Mouse (Mus musculus) neural tube, embryonic 10.5 days (tissue): Measurements from ENCODE around the gene Asf1b.

ENCODE experiments used
- DNase-seq: peaks from one replicate; pipeline ENCODE4 v3.0.0-alpha.2; 2017; ENCODE audit warnings: low spot score; ENCODE audit errors: extremely low spot score

The Asf1b gene

GRCm38 (mm10) chr8:83955106-83955957 is at the start of gene Asf1b, which contains the start of gene Gm10644:
Gene Asf1b (plus strand): TSS chr8:83955507.
Gene Gm10644 (minus strand): TSS chr8:83955205.
- peak; percentile 97 for DNase-seq

DNA sequence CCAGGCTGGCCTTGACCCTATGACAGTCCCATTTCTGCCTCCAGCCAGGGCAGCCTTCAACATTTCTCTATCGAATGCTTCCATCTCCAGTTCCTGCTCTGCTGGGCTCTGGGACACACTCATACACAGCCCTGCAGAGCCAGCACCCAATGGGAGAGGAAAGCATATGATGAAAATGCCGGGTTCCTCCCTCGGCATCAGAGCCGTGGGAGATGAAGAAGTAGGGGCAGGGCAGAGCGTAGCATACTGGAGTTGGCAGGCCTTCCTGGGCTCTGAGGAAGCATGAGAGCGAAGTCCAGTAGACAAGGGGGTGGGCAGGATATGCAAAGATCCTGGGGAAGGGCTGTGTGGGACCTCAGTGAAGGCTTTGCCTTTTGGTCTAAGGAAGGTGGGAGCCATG is 46.7 kb upstream of the Asf1b start:
- DNase-seq, result no peak

GRCm38 (mm10) chr8:83909311-83909710 is 46.0 kb upstream of the Asf1b start:
- no peak for DNase-seq

- DNase-seq, result no peak
Observed at GRCm38 (mm10) chr8:83911809-83912731, 43.2 kb upstream of the Asf1b start.

DNA sequence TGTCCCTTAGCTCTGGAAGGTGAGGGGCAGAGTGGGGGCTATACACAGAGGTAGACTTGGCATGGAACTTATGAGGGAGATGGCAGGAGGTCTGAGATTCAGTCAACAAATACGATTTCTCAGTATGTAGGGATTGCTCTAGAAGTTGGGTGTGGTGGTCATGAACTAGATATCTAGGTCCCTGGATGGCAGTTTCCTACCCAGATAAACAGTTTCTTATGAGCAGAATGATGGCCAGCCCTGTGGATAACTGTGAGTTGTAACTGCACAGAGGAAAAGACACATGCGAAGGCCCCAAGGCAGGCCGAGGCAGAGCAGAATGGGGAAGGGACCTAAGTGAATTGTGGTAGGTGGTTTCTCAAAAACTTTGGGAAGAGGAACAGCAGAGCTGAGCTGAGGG is 41.1 kb upstream of the Asf1b start:
- no peak for DNase-seq

GRCm38 (mm10) chr8:83914860-83915259 is 40.4 kb upstream of the Asf1b start:
- DNase-seq, result no peak

DNA sequence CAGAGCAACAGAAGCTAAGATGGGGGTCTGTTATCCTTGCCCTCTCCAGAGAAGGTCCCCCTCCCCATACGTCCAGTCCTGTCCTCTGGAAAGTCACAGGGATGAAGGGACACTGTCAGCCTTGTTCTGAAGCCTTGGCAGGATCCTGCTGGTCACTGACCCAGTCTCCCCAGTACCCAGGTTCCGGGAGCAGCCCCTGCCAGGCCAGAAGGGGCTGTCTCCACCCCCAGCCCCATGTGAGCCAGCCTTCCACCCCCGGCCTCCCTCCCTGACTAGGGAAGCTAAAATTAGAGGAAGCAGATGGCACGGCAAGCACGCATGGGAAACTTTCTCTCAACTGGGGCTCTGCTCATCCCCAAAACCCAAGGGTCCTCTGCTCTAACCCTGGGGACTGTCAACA is 39.3 kb upstream of the Asf1b start:
- DNase-seq, result no peak

GRCm38 (mm10) chr8:83917566-83917965 is 37.7 kb upstream of the Asf1b start:
- DNase-seq, result no peak

DNA sequence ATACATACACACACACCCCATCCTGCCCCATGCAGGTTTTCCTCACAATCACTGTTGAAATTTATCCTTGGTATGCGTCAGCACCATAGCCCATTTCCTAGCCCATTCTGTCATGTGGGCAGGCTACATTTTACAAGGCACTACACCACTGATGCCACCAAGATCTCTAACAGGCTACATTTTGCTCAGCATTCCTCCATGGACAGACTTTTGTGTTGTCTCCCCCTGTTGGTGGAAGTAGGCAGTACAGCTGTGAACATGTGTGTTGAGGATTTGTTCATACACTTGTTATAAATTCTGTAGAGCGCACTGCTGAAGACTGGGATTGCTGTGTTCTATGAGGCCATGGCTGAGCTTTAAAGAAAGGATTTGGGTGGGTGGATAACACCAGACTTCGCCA is 33.7 kb upstream of the Asf1b start:
- DNase-seq, result peak; percentile 85

DNA sequence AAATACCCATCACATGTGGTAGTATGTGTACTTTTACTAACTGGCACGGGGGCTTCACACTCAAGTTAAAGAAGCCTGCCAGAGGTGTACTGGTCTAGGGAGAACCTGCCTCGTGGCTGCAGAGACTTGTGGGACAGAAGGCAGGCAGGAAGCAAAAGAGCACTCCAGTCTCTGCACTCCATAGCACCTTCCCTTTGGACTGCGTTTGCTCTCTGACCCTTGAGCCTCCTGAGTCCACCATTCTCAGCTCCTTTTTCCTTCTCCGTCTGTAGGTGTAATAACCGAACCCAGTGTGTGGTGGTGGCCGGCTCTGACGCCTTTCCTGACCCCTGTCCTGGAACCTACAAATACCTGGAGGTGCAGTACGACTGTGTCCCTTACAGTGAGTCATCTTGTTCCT is 32.6 kb upstream of the Asf1b start:
- no peak for DNase-seq

- DNase-seq, result no peak
Observed at GRCm38 (mm10) chr8:83924585-83924984, 30.7 kb upstream of the Asf1b start.

DNA sequence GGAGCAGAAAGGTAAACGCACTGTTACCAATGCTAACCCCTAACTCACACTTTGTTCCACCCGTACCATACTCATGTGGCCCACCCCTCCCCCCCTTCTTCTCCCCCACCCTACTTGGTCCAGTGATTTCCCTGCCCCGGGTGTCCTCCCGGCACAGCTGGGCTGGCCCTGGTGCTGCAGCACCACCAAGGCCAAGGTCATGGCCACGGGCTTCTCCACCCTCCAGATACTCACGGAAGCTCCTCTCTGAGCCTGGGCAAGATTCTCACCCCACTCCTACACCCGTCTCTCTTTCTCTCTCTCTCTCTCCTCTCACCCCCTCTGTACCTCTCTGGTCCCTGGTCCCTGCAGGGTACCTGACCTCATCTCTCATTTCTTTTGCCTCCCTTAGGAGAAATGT is 29.0 kb upstream of the Asf1b start:
- no peak for DNase-seq

GRCm38 (mm10) chr8:83934222-83934621 is 21.1 kb upstream of the Asf1b start:
- no peak for DNase-seq

DNA sequence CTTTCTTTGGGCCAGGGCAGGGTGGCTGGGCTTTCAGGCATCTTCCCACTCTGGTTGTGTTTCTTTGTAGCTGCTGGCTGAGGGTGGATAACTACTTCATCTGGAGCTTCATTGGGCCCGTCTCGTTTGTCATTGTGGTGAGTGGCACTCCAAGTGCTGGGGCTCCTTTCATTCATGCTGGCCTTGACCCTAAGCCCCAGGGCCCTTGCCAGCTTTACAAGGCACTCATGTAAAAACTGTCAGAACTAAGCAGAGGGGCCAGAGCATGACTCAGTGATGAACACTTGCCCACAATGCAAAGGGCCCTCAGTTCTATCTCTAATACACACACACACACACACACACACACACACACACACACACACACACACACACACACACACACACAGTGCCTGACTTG is 20.3 kb upstream of the Asf1b start:
- DNase-seq, result no peak

DNA sequence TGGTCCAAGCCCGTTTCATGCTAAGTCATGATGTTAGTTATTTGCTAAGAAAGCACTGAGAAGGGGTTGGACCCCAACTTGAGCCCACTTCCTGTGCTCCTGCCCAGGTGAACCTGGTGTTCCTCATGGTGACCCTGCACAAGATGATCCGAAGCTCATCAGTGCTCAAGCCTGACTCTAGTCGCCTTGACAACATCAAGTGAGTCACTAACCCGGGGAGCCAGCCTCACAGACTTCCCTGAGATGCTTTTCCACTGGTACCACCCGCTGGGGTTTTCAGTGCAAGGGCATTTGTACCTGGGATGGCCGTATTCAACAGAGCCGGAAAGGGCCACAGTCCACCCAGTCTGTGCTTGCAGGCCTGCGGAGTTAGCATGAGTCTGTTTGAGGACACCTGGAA is 19.9 kb upstream of the Asf1b start:
- DNase-seq, result no peak

DNA sequence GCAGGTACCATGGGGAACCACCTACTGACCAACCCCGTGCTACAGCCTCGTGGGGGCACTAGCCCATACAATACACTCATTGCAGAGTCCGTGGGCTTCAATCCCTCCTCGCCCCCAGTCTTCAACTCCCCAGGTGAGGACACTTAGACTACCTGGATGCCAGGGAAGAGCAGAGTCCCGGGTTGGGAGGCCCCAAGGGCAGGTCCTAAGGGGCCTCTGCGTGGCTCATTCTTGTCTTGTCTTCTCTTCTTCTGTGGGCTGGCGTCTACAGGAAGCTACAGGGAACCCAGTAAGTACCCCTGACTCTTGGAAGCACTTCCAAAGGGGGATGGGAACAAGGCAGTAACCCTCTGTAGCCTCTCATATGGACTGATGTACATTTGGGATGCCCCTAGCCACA is 17.7 kb upstream of the Asf1b start:
- no peak for DNase-seq

DNA sequence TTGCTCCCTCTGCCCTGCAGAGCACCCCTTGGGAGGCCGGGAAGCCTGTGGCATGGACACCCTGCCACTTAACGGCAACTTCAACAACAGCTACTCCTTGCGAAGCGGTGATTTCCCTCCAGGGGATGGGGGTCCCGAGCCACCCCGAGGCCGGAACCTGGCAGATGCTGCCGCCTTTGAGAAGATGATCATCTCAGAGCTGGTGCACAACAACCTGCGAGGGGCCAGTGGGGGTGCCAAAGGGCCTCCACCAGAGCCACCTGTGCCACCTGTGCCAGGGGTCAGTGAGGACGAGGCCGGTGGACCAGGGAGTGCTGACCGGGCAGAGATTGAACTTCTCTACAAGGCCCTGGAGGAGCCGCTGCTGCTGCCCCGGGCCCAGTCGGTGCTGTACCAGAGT is 17.0 kb upstream of the Asf1b start:
- DNase-seq, result no peak

DNA sequence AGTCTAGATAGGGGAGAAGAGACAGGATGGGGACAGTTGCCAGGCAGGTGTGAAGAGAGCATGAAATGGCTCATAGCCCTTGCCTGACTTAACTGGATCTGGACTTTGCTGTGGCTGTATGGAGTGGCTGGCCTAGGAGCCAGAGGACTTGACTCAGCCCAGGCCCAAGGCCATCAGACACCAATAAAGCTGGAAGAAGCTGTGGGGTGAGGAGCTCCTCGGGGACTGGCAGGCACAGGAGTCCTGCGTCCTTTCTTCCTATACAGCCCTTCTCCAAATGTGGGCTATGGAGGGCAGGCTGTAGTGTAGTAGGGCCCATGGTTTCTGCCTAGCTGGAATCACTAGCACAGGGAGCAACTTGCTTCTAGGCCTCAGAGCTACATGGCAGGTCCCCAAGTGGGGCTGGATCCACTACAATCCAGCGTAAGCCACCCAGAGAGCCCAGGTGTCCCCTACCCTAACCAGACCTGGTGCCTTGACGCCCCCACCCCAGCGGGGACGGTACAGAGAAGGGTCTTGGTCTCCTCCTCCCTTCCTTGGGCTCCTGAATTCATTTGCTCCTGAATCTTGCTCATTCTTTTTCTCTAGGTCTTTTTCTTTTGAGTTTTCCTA is 14.1 kb upstream of the Asf1b start:
- DNase-seq, result no peak

GRCm38 (mm10) chr8:83942446-83942845 is 12.9 kb upstream of the Asf1b start:
- no peak for DNase-seq

DNA sequence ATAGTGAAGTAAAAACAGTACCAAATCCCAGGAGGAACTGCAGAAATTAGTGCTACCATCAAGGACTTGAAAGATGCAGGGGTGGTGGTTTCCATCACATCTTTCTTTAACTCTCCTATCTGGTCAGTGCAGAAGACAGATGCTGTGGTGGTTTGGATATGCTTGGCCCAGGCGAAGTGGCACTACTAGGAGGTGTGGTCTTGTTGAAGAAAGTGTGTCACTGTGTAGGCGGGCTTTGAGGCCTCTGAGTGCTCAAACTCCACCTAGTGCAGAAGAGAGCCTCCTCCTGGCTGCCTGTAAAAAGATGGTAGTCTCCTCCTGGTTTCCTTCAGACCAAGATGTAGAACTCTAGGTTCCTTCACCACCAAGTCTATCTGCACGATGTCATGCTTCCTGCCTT is 9.8 kb upstream of the Asf1b start:
- no peak for DNase-seq

DNA sequence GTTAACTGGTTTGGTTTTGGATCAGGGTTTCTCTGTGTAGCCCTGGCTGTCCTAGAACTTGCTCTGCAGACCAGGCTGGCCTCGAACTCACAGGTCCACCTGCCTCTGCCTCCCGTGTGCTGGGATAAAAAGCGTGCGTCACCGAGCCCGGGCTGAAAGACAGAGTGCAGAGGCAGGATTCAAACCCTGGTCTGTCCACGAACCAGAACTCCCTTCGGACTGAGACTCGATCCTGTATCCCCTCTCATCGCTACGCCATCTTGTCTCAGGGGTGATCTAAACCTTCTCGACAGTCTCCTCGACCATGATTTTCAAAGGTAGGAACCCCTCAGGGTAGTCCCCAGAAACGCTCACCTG is 580 bp upstream of the Asf1b start:
- DNase-seq, result no peak

DNA sequence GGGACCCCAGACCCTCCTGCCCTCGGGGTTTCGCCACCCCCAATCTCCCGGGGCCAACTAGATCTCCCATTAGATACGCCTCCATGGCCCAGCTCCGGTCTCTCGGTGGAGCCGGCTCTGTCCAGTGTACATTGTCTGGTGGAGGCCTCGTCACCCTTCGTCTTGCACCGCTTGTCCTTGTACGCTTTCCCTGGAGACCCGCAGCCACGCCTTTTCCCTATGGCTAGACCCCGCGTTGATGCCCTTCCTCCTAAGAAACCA is 581 bp downstream of the Asf1b start:
- DNase-seq, result no peak
